Mouse (Mus musculus) central nervous system, embryonic 18 days (tissue): ENCODE data around the gene Gm26741. TPM values are rescaled to one million over a fixed set of nuclear protein-coding genes. Genes with fewer than 3 reads are reported as not detected.

ENCODE experiments used
- polyA plus RNA-seq: library from polyadenylated mRNA; depleted of rRNA; stranded (reverse); fragments of >200 nt; gene quantifications from 2 replicates; pipeline ENCODE4 v1.2.3, GENCODE M21; 2012; rRNA removed

Gene Gm26741
- not detected in 2 replicates for polyA plus RNA-seq

DNA sequence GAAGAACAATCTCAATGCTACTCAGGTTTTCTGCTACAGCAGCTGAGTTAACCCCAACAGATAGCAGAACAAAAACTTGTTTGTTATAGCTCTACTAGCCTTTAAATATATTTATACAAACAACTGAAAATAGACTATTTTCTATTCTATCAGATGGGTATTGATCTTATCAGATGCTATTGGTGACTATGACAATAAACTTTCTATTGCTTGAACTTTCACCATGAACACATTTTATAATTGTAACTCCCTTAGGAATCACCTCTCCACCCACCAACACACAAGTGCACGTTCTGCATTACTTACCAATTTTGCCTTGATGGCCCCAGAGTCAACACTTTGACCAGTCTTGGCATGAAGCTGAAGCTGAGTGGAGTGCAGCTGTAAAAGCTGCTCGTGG lies at the start of gene Gm26741:
Gene Gm26741, plus strand, starts transcription at position 301 of the 400 bp plus-strand sequence.

DNA sequence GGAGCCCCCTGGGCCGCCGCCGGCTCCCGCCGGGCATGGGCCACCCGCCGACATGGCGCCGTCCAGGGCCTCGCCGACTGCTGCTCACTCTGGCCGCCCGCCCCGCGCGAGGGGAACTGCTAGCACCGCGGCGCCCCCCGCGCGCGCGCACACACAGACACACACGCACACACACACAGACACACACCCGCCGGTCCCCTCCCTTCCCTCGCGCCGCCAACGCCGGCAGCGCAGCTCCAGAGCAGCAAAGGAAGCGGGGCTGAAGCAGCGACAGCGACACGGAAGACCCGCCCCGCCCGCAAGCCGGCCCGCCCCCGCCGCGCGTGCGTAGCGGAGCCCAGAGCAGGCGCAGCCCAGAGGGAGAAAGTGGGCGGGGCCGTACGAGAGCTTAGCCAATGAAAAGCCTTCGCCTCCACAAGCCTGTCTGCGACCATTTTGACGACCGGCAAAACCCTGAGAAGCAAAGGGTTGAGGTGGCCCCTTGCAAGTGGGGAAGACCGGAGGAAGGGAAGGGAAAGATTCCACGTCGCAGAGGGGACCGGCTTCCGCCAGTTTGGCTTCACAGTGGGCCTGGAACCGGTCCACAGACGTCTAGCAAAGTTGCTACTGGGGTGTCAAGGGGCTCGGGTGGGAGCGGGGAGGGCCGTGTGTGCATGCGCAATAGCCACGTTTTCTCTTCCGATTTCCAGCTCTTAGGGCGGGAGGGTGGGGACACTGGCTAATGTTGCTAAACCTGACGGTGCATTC lies 23.5 kb downstream of the Gm26741 start, which contains the start of gene Gopc:
Gene Gopc, minus strand, starts transcription at position 280 of the 747 bp plus-strand sequence.

DNA sequence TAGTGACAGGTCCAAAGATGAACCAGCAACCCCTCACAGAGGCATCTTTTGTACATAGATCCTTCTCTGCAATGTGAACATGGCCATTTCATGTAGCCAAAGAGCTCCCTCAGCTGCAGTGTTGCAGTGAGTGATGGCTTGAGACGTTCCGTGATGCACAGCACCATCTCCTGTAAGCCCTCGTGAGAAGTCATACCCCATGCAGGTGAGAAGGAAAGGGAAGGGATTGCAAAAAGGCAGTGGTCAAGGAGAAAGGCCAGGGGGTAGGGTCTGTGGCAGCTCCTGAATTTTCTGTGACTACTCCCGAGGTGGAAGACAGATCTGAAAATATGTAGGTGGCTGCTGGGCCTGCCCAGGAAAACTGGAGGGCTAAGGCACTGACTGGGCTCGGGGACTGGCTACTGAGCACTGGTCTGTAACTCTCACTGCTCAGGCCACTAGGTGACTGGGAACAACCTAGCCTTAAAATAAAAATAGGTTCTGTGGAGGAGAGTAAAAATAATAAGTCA lies 30.4 kb downstream of the Gm26741 start, which contains the start of gene Nepn:
Gene Nepn, plus strand, starts transcription at position 51 of the 509 bp plus-strand sequence.

Other genes with a start within 250 kb of the Gm26741 start
- gene Ros1, start 163.5 kb upstream of the Gm26741 start, polyA plus RNA-seq, result 0.01 TPM in 1 of 2 replicates, not detected in the other
- 9.6 and 9.7 TPM in 2 replicates for gene Dcbld1, start 125.1 kb upstream of the Gm26741 start, polyA plus RNA-seq
- 17.7 and 19.0 TPM in 2 replicates for gene Gopc, start 23.4 kb downstream of the Gm26741 start, polyA plus RNA-seq
- gene Nepn, start 30.2 kb downstream of the Gm26741 start, polyA plus RNA-seq, result 0.06 and 0.16 TPM in 2 replicates
- 32.0 TPM in 2 replicates for gene Nus1, start 58.8 kb downstream of the Gm26741 start, polyA plus RNA-seq